Mouse (Mus musculus) skeletal muscle tissue, adult 2 months (tissue): ENCODE measurements around the gene Lmln.
"Not testable (repeated sequence)": the region's sequence is repeated elsewhere in the genome, so short reads cannot be mapped to it uniquely, and the experiment has no call there.

Source experiments
- DNase-seq: peaks from one replicate; pipeline ENCODE4 v3.0.0-alpha.2; 2012; ENCODE audit warnings: low read depth, low spot score

The Lmln gene

DNA sequence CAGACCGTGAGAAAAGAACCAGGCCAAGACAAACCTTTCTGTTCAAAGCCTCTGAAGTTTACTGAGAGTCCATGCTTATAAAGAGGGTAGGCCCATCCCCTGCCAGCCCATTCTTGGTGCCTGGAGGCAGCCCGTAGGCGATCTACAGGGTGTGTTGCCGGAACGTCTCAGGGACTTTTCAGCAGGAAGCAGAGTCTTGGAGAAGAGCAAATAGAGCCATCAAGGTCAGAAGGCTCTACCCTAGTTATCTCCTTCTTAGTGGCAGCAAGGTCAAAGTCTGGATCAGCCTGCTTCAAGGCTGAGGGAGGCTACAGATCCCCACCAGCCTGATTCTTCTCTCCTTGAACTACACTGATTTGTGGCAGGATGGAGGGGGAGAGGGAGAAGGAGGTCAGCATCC is 114.5 kb downstream of the Lmln start:
- DNase-seq = not testable (repeated sequence)
